Mouse (Mus musculus): Measurements from ENCODE around the gene Syk. TPM values are rescaled to one million over a fixed set of nuclear protein-coding genes. Genes with fewer than 3 reads are reported as not detected.

Gene Syk
- 0.87 TPM for polyA plus RNA-seq (2014; fragmentation: Illumina TruSeq; extraction: RNeasy Lipid Tissue Mini Kit (QIAGEN cat#74804); ENCODE audit: low read depth, low replicate concordance)

GRCm38 (mm10) chr13:52582878-52583661, at the start of gene Syk:
TSS of gene Syk (plus strand) at chr13:52583173.

Other genes with a start within 250 kb of the Syk start
- gene Diras2, start 51.9 kb upstream of the Syk start, polyA plus RNA-seq (2014; fragmentation: Illumina TruSeq; extraction: RNeasy Lipid Tissue Mini Kit (QIAGEN cat#74804); ENCODE audit: low read depth, low replicate concordance), result 5.3 TPM

Data from adrenal gland, adult 10 weeks (tissue).